Mouse (Mus musculus): Measurements from ENCODE around the gene Cpne1. TPM values are rescaled to one million over a fixed set of nuclear protein-coding genes. Genes with fewer than 3 reads are reported as not detected.
A peak's percentile ranks its signal among the peaks of the same experiment; 100 is the strongest.

Cpne1 gene
- 58.9 and 67.0 TPM in 2 replicates for polyA plus RNA-seq (2016; fragmentation: Nextera tagmentation; extraction: Ambion mirVana)

DNA sequence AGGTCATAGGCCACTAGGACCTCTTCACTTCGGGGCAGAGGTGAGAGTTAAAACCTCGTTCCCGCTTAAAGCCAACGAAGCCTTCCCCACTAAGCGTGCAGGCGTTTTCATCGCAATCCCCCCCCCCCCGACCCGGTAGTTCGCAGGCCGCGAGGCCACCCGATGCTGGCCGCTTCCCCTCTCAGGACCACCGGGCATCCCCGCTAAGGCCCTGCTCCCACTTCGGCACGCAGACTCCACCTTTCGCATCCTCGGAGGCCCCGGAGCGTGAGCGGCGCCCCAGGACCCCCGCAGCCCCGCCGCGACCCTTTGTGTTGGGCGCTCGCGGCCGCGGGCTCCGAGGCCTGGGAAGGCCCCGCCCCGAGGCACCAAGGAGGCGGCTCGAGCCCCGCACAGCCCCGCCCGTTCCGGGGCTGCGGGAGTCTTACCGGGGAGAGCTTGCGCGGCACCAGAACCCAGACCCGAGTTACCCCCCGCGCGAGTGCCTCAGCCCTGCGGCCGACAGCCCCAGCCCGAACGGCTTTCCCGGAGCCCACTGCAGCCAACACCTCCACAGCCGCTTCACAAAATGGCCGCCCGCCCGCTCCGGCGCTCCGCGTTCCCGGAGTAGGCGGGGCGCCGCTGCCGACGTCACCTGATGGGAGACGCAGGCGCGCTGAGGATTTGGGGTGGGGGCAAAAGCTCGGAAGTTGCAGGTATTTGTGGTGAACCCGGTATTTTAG, at the start of gene Cpne1, which contains the start of gene Rbm12:
TSS of gene Cpne1 (minus strand) at position 608 of the 722 bp plus-strand sequence.
TSS of gene Rbm12 (minus strand) at position 621 of the 722 bp plus-strand sequence.
- peak within 1 kb of the TSS; percentile 98 for H3K27ac ChIP-seq (replicated peaks)
- peaks cover 20% of the 10 kb centered on the region for H3K4me1 ChIP-seq
- DNase-seq (ENCODE audit: low spot score): peak; percentile 95
- peaks cover 30% of the 10 kb centered on the region for H3K36me3 ChIP-seq
- no peaks in the 10 kb centered on the region for H3K27me3 ChIP-seq (ENCODE audit: low read depth, poor library complexity, severe bottlenecking)
- under 1% methylated on average over 74 of the region's 74 CpGs for WGBS
- H3K9me3 ChIP-seq (replicated peaks): no peaks in the 10 kb centered on the region
- H3K4me3 ChIP-seq: peak within 1 kb of the TSS; percentile 96

DNA sequence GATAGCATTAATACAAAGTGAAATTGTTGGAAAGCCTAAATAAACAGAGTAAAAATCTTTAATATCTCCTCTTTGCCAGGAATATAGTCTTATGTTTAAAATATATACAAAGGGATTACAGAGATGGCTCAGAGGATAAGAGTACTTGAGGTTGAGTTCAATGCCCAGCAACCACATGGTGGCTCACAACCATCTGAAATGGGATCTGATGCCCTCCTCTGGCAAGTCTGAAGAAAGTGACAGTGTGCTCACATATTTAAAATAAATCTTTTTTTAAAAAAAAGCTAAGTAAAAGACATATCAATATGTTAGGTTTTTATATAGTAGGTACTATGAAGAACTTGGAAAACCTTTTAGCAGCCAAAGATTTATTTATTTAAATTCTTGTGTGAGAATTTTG, 39.8 kb upstream of the Cpne1 start:
- Histone ChIP-seq H3K27ac (replicated peaks) (no peak overlapping the region), H3K4me3 (no peak overlapping the region), H3K9me3 (replicated peaks) (no peaks in the 10 kb centered on the region), H3K27me3 (ENCODE audit: low read depth, poor library complexity, severe bottlenecking) (no peaks in the 10 kb centered on the region), H3K4me1 (no peaks in the 10 kb centered on the region), H3K36me3 (peaks cover 100% of the 10 kb centered on the region)
- no peak for DNase-seq (ENCODE audit: low spot score)

DNA sequence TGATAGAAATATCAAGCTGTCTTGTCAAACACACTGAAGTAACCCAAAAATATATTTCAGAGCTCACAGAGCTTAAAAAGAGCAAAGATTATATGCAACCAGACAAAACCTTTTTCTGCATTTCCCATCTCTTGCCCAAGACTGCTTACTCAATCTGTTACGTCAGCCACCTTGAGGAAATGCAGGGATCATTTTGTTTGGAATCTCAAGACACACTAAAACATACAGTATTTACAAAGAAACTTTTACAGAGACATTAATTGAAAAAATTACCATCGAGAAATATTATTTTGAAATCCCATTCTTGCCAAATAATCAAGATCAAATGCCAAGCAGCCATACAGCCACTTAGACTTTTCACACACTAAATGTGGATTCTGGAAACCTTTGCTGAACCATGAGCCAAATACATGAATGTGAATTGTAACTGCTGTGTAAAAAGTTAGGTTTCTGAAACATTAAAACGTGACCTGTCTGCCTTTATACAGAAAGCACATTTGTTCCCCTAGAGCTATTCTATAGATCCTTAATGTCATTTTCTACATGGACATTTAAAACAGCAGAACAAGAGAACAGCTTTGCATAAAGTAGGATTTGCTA, 35.7 kb upstream of the Cpne1 start:
- 93% methylated on average over 3 of the region's 3 CpGs for WGBS
- Histone ChIP-seq H3K4me3 (no peak overlapping the region), H3K36me3 (peaks cover 66% of the 10 kb centered on the region)

DNA sequence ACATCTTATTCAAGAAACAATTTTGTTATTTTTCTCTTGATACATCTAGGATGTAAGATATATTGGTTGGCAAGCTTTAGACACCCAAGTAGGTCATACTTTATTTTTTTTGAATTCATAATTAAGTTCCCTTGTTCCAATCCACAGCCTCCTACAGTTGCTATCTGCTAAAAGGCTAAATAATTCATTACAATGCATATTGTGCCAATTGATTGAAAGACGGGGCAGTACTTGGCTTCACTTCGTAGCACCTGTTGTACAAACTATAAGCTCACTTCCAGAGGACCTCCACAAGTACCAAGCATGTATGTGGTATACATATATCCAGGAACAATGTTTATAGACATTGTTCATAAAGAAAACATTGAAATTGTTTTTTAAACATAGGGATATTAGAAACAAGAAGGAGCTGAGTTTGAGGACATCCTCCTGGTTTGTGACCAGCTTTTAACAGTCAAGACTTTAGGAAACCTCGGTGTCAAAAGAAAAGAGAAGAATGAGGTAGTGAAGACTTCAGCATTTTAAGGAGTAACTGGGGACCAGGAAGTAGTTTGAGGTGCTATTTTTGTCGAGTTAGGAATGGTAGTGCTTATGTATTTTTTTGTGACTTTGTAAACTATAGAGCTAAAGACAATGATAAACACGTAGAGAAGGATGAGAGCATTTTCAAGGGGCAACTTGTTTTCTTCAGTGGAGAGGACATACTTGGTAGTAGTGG, 34.7 kb upstream of the Cpne1 start:
- no peak overlapping the region for H3K4me3 ChIP-seq
- H3K9me3 ChIP-seq (replicated peaks): no peaks in the 10 kb centered on the region
- WGBS: 77% methylated on average over 5 of the region's 5 CpGs
- no peak overlapping the region for H3K27ac ChIP-seq (replicated peaks)
- H3K36me3 ChIP-seq: peaks cover 64% of the 10 kb centered on the region
- no peak for DNase-seq (ENCODE audit: low spot score)
- H3K27me3 ChIP-seq (ENCODE audit: low read depth, poor library complexity, severe bottlenecking): no peaks in the 10 kb centered on the region
- H3K4me1 ChIP-seq: peaks cover 22% of the 10 kb centered on the region

More for the DNA sequence above, 35.7 kb upstream of the Cpne1 start:
- Histone ChIP-seq H3K27me3 (ENCODE audit: low read depth, poor library complexity, severe bottlenecking) (no peaks in the 10 kb centered on the region), H3K27ac (replicated peaks) (no peak overlapping the region), H3K4me1 (peaks cover 22% of the 10 kb centered on the region), H3K9me3 (replicated peaks) (no peaks in the 10 kb centered on the region)
- no peak for DNase-seq (ENCODE audit: low spot score)

DNA sequence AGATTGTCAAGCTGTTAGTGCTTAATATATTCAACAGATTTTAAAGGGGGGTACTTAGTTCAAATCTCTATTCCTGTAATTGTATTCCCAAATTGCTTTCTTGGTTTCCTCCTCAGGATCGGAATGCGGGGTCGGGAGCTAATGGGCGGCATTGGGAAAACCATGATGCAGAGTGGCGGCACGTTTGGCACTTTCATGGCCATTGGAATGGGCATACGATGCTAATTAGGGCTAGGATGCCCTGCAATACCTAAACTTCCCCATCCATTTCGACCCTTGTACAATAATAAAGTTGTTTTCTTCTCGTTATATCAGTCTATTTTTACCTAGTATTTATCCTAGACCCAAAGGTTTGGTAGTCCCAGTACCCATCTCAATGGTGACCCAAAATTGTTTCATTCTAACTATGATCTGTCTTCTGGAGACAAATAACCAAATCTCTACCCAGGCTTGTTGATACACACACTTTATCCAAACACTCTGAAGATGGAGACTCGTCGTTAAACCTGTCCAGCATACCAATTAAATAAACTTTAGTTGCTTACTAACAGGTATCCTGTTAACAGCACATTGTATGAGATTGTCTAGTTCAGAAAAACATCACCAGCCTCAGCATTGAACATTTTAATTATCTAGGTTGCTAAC, 33.8 kb upstream of the Cpne1 start:
- peaks cover 60% of the 10 kb centered on the region for H3K36me3 ChIP-seq
- H3K27ac ChIP-seq (replicated peaks): no peak overlapping the region

DNA sequence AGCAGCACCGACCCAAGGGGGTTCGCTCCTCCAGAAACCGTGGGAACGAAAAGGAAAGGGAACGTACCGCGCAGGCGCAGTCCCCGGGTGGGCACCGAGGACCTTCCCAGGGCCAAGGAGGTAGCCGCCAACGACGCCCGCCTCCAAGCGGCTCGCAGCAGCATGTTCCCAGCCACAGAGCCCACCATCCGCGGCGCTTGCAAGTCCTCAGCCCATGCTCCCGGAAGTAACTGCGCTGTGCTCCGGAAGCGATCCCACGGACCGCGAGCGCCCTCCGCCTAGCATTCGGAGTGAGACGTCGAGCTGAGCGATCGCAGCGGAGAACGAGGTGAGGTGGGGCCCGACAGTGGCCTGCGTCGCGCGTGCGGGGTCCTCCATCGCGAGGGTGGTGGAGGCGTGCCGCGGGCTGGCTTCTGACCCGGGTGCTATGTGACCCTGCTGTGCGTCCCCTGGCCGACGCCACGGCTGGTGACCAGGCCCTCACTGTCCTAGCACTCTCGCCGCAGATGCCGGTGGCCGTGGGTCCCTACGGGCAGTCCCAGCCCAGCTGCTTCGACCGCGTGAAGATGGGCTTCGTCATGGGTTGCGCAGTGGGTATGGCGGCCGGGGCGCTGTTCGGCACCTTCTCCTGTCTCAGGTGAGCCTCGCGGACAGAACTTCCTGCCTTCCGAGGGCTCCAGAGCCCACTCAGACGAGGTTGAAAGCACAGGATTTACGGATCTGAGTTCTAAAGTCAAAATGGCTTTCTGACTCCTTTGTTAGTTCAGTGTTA, 32.4 kb upstream of the Cpne1 start, which contains the start of the genes Romo1 and Nfs1:
TSS of gene Romo1 (plus strand) at position 87 of the 772 bp plus-strand sequence.
TSS of gene Nfs1 (minus strand) at position 234 of the 772 bp plus-strand sequence.
- peak within 1 kb of the TSS; percentile 94 for H3K27ac ChIP-seq (replicated peaks)
- peaks cover 53% of the 10 kb centered on the region for H3K36me3 ChIP-seq
- under 1% methylated on average over 70 of the region's 70 CpGs for WGBS
- H3K27me3 ChIP-seq (ENCODE audit: low read depth, poor library complexity, severe bottlenecking): no peaks in the 10 kb centered on the region
- H3K4me1 ChIP-seq: peaks cover 22% of the 10 kb centered on the region
- DNase-seq (ENCODE audit: low spot score): peak; percentile 99
- no peaks in the 10 kb centered on the region for H3K9me3 ChIP-seq (replicated peaks)
- H3K4me3 ChIP-seq: peak within 1 kb of the TSS; percentile 85

More for the DNA sequence above, 33.8 kb upstream of the Cpne1 start:
- H3K4me3 ChIP-seq: peak overlapping the region; percentile 85
- H3K4me1 ChIP-seq: peaks cover 22% of the 10 kb centered on the region
- 74% methylated on average over 11 of the region's 11 CpGs for WGBS
- H3K9me3 ChIP-seq (replicated peaks): no peaks in the 10 kb centered on the region
- H3K27me3 ChIP-seq (ENCODE audit: low read depth, poor library complexity, severe bottlenecking): no peaks in the 10 kb centered on the region
- DNase-seq (ENCODE audit: low spot score): no peak

DNA sequence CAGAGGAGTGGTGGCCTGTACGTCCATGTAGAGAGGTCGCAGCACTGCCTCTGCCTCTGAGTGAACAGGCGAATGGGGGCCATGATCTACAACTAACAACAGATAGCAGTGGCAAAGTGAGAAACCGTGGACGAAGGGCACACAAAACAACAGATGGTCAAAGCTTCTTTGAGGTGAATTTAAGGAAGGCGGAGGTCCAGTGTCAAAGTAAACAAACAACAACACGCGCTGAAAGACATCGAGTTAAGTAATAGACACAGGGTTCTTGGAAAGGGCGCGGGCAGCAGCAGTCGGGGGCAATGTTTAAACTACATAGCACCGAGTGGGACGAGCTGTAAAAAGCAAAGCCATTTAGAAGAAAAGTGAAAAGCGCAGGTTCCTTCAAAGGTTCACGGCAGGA, 31.6 kb upstream of the Cpne1 start:
- 4% methylated on average over 16 of the region's 16 CpGs for WGBS
- Histone ChIP-seq H3K27ac (replicated peaks) (peak overlapping the region; percentile 94), H3K4me1 (peaks cover 22% of the 10 kb centered on the region), H3K27me3 (ENCODE audit: low read depth, poor library complexity, severe bottlenecking) (no peaks in the 10 kb centered on the region), H3K36me3 (peaks cover 51% of the 10 kb centered on the region), H3K9me3 (replicated peaks) (no peaks in the 10 kb centered on the region), H3K4me3 (peak overlapping the region; percentile 85)
- DNase-seq (ENCODE audit: low spot score): peak; percentile 31

DNA sequence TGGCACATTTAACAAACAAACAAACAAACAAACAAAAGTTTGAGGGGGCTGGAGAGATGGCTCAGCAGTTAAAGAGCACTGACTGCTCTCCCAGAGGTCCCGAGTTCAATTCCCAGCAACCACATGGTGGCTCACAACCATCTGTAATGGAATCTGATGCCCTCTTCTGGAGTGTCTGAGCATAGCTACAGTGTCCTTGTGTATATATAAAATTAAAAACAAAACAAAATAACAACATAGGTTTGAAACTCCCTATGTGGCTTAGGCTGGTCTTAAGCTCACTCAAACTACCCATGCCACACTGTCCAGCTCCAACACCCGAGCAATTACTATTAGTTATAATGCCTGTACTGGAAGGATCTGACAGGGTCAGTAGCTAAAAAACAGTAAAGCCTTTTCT, 31.1 kb upstream of the Cpne1 start:
- Histone ChIP-seq H3K4me3 (peak overlapping the region; percentile 85), H3K36me3 (peaks cover 46% of the 10 kb centered on the region), H3K4me1 (peaks cover 22% of the 10 kb centered on the region), H3K9me3 (replicated peaks) (no peaks in the 10 kb centered on the region), H3K27me3 (ENCODE audit: low read depth, poor library complexity, severe bottlenecking) (no peaks in the 10 kb centered on the region), H3K27ac (replicated peaks) (no peak overlapping the region)
- no peak for DNase-seq (ENCODE audit: low spot score)
- 91% methylated on average over 2 of the region's 2 CpGs for WGBS

DNA sequence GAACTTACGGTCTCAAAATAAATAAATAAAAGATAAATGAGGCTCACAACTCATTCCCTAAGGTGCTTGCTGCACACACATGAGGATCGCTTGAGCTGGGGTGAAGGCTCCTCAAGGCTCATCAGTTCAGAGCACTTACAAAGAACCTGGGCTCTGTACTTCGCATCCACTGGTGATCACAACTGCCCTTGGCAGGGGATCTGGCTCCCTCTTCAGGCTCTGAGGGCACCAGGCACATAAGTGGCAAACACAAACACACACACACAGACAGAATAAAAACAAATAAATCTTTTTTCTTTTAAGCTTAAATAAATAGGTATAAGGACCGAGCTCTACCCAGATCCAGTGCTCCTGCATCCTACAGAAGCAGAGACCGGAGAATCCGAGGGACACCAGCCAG, 23.9 kb upstream of the Cpne1 start:
- no peaks in the 10 kb centered on the region for H3K4me1 ChIP-seq
- WGBS: 86% methylated on average over 6 of the region's 6 CpGs
- no peaks in the 10 kb centered on the region for H3K27me3 ChIP-seq (ENCODE audit: low read depth, poor library complexity, severe bottlenecking)
- H3K36me3 ChIP-seq: peaks cover 49% of the 10 kb centered on the region
- H3K27ac ChIP-seq (replicated peaks): no peak overlapping the region
- H3K9me3 ChIP-seq (replicated peaks): no peaks in the 10 kb centered on the region
- H3K4me3 ChIP-seq: no peak overlapping the region
- no peak for DNase-seq (ENCODE audit: low spot score)

DNA sequence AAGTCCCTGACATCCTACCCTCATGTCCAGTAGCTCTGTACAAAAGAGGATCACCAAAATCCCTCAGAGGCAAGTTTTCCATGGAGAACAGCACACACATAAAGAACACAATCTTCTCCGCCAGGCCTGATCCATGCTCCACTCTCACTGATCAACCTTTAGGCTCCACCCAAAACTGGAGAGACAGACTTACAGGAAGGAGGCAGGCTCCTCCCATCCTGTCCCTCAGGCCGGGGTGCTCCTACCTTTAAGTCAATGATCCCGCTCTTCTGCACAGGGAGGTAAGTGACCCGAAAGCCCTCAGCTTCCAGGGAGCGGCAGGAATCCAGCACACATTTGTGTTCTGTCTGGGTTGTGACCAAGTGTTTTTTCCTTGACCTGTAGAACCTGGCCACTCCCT, 22.4 kb upstream of the Cpne1 start:
- Histone ChIP-seq H3K4me1 (no peaks in the 10 kb centered on the region), H3K27me3 (ENCODE audit: low read depth, poor library complexity, severe bottlenecking) (no peaks in the 10 kb centered on the region), H3K36me3 (peaks cover 49% of the 10 kb centered on the region), H3K27ac (replicated peaks) (no peak overlapping the region), H3K4me3 (no peak overlapping the region), H3K9me3 (replicated peaks) (no peaks in the 10 kb centered on the region)
- 90% methylated on average over 5 of the region's 5 CpGs for WGBS
- DNase-seq (ENCODE audit: low spot score): no peak

DNA sequence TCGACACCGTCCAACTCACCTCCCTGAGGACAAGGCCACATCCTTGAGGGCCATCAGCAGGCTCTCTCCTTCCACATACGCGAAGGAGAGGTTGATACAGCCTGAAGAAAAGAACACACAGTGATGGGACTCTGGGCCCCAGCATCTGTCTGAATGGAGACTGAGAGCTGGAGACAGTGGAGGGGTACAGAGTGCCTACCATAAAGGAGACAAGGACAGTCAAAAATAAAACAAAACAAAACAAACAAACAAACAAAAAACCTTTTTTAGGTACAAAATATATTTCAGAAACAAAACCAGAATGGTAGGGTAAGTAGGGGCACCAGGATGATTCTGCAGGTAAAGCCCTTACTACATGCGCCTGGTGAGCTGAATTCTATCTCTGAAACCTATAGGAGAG, 15.2 kb upstream of the Cpne1 start, which contains the start of gene Gm28036:
TSS of gene Gm28036 (minus strand) at position 101 of the 400 bp plus-strand sequence.
- Histone ChIP-seq H3K4me3 (no peak within 1 kb of the TSS), H3K27ac (replicated peaks) (no peak within 1 kb of the TSS), H3K27me3 (ENCODE audit: low read depth, poor library complexity, severe bottlenecking) (no peaks in the 10 kb centered on the region), H3K36me3 (peaks cover 67% of the 10 kb centered on the region), H3K4me1 (no peaks in the 10 kb centered on the region), H3K9me3 (replicated peaks) (no peaks in the 10 kb centered on the region)
- WGBS: 94% methylated on average over 5 of the region's 5 CpGs
- DNase-seq (ENCODE audit: low spot score): no peak

DNA sequence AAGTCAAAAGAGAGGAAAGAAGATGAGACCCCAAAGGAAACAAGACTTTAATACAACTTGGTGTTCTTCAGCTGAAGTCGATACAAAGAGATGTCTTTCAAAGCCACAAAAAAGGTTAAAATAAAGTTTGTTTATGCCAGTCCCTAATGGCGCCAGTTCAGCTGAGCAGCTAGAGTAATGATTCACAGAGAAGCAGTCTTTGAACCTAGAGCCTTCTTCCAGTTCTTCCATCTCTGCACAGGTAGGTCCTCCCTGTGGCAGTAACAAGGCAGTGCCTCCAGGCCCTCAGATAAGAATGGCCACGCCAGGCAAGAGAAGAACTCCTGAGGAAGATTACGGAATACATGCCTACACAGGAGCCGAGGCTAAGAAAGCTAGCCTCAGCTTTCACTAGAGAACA, 12.0 kb upstream of the Cpne1 start:
- Histone ChIP-seq H3K4me3 (no peak overlapping the region), H3K9me3 (replicated peaks) (no peaks in the 10 kb centered on the region), H3K4me1 (no peaks in the 10 kb centered on the region), H3K36me3 (peaks cover 46% of the 10 kb centered on the region), H3K27me3 (ENCODE audit: low read depth, poor library complexity, severe bottlenecking) (no peaks in the 10 kb centered on the region), H3K27ac (replicated peaks) (no peak overlapping the region)
- 90% methylated on average over 5 of the region's 5 CpGs for WGBS
- no peak for DNase-seq (ENCODE audit: low spot score)

Measured in midbrain, embryonic 10.5 days (tissue).